Mouse (Mus musculus) kidney, postnatal 36 days (tissue): ENCODE measurements around the gene Fam114a2.

Source experiments
- DNase-seq, 2 experiments: peaks; one replicate each; pipeline ENCODE4 v3.0.0; 2021 to 2022; ENCODE audit warnings: mixed read lengths in 2 of 2

Fam114a2 gene

GRCm38 (mm10) chr11:57518751-57519148 is 333 bp upstream of the Fam114a2 start:
- DNase-seq, result no peak

GRCm38 (mm10) chr11:57516946-57517441 is 1.4 kb downstream of the Fam114a2 start:
- DNase-seq, result no peak

GRCm38 (mm10) chr11:57515218-57515617 is 3.2 kb downstream of the Fam114a2 start:
- DNase-seq, result no peak

GRCm38 (mm10) chr11:57506899-57507298 is 11.5 kb downstream of the Fam114a2 start:
- DNase-seq, result no peak

- no peak for DNase-seq
These were observed 15.3 kb downstream of the Fam114a2 start for GRCm38 (mm10) chr11:57503155-57503554.

- DNase-seq, result no peak
These were observed 20.2 kb downstream of the Fam114a2 start for GRCm38 (mm10) chr11:57498215-57498614.

- no peak for DNase-seq
These were observed 20.7 kb downstream of the Fam114a2 start for GRCm38 (mm10) chr11:57497701-57498100.

GRCm38 (mm10) chr11:57496462-57497039 is 21.9 kb downstream of the Fam114a2 start:
- DNase-seq, result no peak

- no peak for DNase-seq
These were observed 30.0 kb downstream of the Fam114a2 start for GRCm38 (mm10) chr11:57488436-57488835.

GRCm38 (mm10) chr11:57478077-57478476 is 40.3 kb downstream of the Fam114a2 start:
- DNase-seq, result no peak

- peak; percentile 5 to 73 for DNase-seq
These were observed 43.3 kb downstream of the Fam114a2 start for GRCm38 (mm10) chr11:57475119-57475518.

- no peak for DNase-seq
These were observed 44.0 kb downstream of the Fam114a2 start for GRCm38 (mm10) chr11:57474296-57474941.

GRCm38 (mm10) chr11:57470979-57471378 is 47.4 kb downstream of the Fam114a2 start:
- DNase-seq, result no peak

GRCm38 (mm10) chr11:57470056-57470455 is 48.4 kb downstream of the Fam114a2 start:
- no peak for DNase-seq

- no peak for DNase-seq
These were observed 49.7 kb downstream of the Fam114a2 start for GRCm38 (mm10) chr11:57468706-57469105.

GRCm38 (mm10) chr11:57467159-57468110 is 51.0 kb downstream of the Fam114a2 start:
- DNase-seq, result peak; percentile 37 to 79

GRCm38 (mm10) chr11:57465844-57466243 is 52.6 kb downstream of the Fam114a2 start:
- DNase-seq, result no peak

GRCm38 (mm10) chr11:57465025-57465424 is 53.4 kb downstream of the Fam114a2 start:
- DNase-seq, result peak; percentile 1 to 35

- DNase-seq, result no peak
These were observed 58.7 kb downstream of the Fam114a2 start for GRCm38 (mm10) chr11:57459759-57460158.

GRCm38 (mm10) chr11:57454421-57454820 is 64.0 kb downstream of the Fam114a2 start:
- DNase-seq, result no peak

- peak; percentile 7 to 13 for DNase-seq
These were observed 73.0 kb downstream of the Fam114a2 start for GRCm38 (mm10) chr11:57445237-57445962.

- peak; percentile 39 to 64 for DNase-seq
These were observed 84.3 kb downstream of the Fam114a2 start for GRCm38 (mm10) chr11:57434153-57434552.
